Mouse (Mus musculus) heart, postnatal 10 days (tissue): ENCODE measurements at regions not wholly inside any gene's neighbourhood (a gene's known extent, or its start where the extent isn't known, plus 50 kb on each side); places are given as distances from the start of the nearest gene placed in this dataset.
A peak's percentile ranks its signal among the peaks of the same experiment; 100 is the strongest.

ENCODE experiments used
- DNase-seq, 2 experiments: peaks; one replicate each; pipeline ENCODE4 v3.0.0; 2021
- intact Hi-C: fragments of 180-260 bp; cut with DNase I; formaldehyde crosslinking; loops from one replicate; pipeline ENCODE4 v1.15.1; 2025

DNA sequence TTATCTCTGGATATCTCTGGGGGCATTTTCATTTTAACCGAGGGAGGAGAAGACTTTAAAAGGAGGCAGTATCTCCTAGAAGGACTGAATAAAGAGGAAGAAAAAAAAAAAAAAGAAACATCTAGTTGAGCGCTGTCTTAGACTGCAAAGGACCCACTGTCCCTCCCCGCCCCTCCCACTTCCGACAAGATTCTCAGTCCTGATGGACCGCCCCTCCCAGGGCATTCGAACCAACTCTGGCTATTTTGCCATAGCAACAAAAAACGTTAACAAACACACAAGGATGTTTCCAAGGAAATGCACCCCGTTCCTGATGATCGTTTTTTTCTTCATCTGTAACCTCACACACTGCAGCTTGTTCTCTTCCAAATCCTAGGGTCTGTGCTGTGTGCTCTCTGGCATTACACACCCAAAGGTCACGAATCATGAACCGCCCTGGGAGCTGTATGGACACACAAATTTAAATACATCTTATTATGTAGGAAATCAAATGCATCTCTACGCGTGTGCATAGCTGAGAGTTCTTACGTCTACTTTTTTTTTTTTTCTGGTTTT, 75.8 kb downstream of the Rnd3 start:
- intact Hi-C loops, result no loop called here
- no peak for DNase-seq

DNA sequence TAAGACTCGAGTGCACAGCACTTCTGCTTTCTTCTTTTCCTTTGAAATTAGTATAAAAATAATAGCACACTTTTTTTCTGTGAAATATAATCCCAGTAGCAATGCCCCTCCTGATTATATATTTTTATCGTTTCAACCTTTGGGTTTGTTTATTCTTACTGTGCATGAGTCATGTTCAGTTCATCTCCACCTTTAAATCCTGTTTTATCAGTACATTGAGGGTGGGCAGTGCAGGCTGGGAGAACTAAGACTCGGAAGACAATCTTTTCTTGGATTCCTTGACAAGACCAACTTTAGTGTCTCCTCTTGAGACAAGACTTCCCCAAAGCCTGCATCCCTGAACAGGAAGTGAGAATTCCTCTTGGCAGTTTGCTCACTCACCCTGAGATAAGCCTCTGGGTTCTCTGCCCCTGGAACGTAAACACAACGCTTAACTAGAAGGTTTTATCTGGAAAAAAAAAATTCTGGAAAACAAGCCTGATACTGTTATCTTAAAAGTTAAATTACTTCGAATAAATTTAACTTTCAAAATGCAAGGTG, 76.5 kb downstream of the Rnd3 start:
- intact Hi-C loops, result no loop called here
- no peak for DNase-seq

DNA sequence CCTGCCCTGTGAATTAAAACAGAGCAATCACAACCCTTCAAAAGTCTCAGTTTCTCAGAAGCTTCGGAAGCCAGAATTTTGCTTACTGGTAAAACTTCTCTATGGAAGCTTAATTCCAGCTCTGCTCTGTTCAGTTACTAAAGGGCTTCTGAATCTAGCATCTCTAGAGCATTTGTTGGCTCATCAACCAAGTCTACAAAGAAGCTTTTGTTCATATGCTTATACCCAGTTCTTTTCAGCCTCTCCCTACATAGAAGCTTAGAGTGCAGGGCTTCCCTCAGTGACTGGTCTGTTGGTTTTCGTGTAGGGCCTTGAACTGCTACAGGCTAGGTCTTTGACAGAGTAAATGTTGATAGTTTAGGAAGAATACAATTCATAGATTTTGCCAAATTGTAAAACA, 78.0 kb downstream of the Rnd3 start:
- intact Hi-C loops, result no loop called here
- DNase-seq, result no peak

DNA sequence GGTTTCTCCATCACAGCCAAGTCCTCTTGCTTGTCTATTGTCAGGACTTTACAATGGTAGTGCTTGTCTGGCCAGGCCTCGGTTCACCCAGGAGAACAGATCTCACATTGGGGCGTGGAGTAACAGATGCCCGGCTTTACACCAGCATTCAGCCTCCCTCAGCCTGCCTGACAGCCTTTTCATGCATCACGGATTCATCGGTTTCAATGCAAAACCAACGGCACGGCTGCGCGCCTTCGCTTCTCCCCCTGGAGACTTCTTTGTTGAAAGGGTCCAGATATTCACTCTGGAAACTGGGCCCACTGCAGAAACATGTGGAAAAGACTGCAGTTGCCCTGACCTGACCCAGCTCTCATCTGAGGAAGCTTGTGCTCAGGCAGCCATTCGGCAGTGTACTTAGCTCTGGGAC, 82.5 kb downstream of the Rnd3 start:
- intact Hi-C loops, result no loop called here
- no peak for DNase-seq

DNA sequence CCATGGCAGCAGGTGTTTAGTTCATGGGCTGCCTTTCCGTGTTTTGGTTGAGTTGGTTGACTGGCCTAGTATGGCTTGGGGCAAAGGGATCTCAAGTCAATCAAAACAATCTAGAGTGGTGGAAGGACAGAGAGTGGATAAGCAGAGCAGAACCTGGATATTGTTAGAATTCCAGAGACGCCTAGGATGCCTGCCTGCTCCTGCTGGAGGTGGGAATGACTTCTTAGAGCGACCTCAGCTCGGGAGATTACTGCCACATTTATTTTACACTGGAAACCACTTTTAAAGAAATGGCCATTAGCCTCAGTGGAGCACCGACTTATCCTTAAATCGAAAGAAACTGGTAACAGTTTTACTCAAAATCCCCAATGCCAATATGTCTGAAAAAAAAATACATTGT, 83.1 kb downstream of the Rnd3 start:
- intact Hi-C loops, result no loop called here
- DNase-seq, result no peak

DNA sequence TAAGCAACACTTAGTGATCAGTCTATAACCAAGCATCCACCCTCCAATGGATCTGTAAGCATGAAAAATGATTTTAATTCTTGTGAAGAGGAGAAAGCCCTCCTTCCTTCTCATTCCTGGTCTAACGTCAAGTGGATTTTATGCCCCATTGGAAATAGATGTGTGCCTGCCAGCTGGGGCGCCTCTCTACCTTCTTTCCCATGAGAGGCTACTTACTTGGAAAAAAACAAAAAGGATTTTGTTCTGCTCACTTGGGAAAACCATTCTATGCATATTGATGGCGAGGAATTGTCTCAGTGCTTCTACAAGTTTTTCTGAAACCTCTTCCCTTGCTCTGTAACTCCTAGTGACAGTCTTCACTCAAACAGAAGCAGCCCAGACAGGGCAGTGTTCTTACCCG, 84.1 kb downstream of the Rnd3 start:
- DNase-seq, result no peak
- intact Hi-C loops, result no loop called here

DNA sequence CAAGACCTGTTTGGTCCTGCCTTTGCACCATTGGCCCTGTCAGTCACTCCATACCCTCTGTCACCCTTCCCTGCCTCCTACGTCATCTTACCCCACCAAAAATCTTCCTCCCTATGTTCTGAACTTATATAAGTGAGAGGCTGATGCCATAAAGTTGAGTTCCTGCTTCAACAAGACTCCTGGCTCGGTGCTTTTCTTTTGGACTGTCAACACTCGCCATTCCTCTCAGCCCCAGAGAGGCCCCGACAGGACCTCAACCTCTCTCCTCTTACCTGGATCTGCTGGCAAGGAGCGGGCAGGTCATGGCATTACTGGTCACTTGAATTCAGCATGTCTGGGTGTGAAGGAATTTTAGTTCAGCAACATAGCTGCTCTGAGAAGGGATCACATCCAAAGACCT, 86.9 kb downstream of the Rnd3 start:
- intact Hi-C loops, result no loop called here
- no peak for DNase-seq

DNA sequence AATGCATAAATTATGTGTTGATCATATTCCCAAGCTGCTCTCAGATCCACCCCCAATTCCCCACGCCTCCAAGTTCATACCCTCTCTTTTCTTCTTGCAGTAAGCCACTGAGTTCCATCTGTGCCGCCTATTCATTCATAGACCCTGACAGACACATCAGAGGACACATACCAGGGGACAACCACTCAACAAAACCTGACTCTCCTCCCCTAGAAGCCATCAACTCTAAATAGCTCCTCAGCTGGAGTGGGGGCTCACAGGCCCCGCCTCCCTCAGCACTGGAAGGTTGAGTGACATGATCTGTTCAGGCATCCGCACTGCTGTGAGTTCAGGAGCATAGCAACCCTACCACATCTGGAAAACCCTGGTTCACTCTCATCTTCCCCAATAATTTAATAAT, 90.8 kb downstream of the Rnd3 start:
- no peak for DNase-seq
- intact Hi-C loops, result no loop called here

DNA sequence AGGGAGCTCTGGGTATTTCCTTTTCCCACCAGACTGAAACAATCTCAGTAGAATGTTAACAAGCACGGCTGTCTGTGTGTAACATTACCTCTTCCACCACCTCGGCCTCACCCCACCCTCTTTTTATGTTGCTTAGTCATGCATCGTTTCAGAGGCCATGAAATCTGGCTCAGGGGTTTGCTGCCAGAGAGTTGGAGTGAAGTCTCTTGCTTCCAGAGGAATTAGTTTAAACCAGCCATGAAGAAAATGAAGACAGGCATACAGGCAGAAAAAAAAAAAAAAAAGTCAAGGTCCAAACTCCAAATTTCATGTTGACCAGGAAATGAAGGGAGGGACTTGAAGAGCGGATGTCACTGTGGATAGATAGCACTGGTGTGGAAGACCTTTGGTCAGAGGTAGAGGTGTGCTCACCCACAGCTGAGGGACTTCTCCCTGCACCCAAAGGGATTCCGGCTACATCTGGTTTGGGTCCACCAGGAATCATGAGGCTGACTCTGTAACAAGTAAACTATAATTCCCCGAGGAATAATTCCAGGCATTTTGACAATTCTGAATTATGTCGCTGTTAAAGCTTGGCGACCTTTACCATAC, 92.7 kb downstream of the Rnd3 start:
- DNase-seq, result peak in 1 of 2 experiments; percentile 14
- intact Hi-C loops, result no loop called here

DNA sequence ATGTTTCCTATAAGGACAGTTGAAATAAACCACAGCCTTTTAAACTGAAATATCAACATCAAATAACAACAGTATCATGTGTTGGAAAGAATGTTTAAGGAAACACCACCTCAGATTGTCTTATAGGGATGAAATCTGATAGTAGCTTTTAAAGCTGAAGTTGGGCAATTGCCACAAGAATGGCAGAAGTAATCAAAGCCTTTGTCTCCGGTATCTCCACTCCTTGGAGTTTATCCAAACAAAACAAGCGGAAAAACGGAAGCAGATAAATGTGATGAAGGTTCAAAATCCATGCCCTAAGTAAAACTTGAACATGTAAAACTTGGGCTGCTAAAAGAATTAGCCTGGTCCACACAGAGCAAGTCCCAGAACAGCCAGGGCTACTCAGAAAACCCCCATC, 93.6 kb downstream of the Rnd3 start:
- DNase-seq, result no peak
- intact Hi-C loops, result no loop called here

DNA sequence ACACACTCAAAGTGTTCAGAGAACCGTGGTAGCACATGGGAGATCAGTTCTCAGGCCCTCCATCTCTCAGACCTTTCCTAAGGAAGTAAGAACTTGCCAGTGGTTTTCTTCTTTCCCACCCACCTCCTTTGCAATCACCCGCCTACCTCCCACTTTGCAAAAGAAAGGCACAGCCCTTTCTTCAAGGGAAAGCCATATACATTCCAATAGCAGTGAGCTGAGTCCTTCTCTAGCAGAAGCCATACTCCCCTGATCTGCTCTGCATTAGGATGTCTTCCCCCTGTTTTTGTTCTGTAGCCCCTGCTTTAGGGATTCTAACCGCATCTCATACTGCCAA, 99.1 kb downstream of the Rnd3 start:
- intact Hi-C loops, result no loop called here
- DNase-seq, result no peak

DNA sequence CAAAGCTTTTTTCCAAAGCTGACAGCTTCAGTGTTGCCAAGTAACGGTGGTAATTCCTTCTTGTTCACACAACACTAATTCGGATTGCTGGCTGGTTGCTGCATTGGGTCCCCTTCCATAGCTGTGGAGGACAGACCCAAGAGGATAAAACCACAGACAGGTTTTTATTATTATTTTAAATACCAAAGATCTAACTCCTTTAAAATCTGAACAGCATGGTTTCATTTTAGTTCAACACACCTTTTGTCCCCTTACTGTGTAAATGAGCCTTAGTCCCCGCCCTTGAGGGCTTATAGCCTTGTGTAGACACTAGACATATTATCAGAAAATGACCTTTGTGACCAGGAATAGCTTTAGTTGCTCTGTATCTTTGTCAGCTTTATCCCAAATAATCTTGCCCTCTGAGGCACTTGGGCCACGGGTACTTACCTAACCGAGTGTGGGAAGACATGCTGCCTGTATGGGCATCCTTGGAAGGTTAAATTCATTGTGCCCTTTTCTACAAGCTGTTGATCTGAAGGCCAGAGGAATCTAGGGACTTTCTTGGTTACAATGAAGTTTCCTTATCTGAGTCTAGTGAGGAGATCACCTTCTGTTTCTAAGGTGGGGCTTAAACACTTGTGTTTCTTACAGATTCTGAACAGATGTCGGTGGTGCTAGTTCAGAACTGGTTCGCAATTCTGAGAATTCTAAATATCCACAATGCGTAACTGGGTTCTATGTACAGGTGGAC, 99.6 kb downstream of the Rnd3 start:
- intact Hi-C loops, result no loop called here
- DNase-seq, result no peak

DNA sequence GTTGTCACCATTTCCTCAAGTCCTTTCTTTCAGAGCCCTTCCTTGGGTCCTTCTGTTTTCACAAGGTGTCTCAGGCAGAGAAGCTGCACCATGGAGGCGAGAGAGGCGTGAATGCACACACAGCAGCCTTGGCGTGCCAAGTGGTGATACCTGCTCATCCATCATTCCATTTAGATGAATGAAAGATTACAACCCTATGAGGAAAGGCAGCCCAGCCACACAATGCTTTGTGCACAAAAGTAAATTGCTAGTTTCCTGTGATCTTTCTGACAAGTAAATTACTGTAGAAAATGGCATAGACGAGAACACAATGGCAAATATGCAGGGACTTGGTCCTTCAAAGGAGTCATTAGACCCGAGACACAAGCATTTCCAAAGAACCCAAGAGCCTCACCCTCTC, 101.4 kb downstream of the Rnd3 start:
- DNase-seq, result no peak
- intact Hi-C loops, result no loop called here

DNA sequence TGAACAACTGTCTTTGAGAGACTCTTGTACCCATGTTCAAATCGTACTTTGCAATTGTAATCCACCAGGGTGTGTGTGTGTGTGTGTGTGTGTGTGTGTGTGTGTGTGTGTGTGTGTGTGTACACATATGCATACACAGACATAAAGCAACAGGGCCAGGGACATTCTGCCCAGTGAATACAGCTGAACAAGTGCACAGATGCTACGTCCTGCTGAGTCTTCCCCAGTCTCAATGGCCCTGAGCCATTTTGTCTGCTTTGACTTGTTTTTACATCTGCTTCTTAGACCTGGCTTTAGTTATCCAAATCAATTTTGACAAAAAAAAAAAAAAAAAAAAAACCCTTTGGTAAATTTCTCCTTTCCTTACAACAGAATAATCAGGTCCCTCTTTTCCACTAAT, 103.3 kb downstream of the Rnd3 start:
- DNase-seq, result no peak
- intact Hi-C loops, result no loop called here

DNA sequence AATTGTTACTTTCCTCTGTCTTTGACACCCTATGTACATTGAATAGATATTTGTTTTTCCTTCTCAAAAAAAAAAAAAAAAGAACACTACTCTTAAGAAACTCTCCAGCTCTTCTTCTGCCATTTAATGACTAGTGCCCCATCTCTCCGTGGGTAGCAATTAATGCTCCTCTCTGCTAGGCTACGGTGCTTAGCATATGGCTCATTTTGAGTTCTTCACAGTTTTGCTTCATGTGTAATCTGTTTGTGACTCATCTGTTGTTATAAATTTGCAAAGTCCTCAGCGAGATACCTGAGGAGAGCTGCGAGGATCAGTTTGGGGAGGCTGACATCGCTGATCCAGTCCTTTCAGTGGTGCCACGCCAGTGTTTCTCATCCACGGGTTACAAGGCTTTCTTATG, 107.8 kb downstream of the Rnd3 start:
- no peak for DNase-seq
- intact Hi-C loops, result no loop called here

DNA sequence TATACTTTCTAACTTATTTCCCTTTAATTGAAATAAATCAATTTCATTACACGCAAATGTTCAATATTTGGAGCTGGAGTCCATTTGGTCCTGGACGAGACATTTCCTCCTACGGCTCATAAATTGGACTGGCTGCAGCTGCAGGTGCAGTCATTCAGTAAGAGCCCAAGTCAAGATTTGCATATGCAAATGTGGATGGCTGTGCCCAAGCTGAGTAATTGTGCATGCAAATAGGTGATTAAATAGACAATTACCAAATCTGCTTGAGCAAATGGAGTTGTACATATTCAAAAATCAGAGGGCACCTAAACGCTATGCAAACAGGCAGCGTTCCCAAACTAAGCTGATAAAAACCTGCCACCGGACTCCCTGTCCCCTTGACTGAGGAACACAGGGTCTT, 110.2 kb downstream of the Rnd3 start:
- intact Hi-C loops, result no loop called here
- DNase-seq, result no peak

DNA sequence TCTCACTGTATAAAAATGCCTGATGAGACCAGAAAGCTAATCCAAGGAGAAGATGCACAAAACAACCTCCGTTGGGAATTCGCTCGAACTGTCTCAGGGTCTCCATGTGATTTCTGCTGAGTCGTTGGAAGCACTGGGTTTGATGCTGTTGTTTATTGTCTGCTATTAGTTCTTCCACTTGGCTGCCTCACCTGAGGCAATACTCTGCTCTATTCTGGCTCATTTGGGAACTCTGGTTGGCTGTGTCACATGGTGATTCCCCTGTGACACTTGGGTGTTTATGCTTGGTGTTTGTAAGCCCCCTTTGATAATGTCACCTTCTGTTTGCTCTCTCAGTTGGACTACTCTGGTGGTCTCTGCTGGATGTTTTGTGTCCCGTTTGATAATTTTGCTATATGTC, 111.9 kb downstream of the Rnd3 start:
- intact Hi-C loops, result no loop called here
- no peak for DNase-seq

DNA sequence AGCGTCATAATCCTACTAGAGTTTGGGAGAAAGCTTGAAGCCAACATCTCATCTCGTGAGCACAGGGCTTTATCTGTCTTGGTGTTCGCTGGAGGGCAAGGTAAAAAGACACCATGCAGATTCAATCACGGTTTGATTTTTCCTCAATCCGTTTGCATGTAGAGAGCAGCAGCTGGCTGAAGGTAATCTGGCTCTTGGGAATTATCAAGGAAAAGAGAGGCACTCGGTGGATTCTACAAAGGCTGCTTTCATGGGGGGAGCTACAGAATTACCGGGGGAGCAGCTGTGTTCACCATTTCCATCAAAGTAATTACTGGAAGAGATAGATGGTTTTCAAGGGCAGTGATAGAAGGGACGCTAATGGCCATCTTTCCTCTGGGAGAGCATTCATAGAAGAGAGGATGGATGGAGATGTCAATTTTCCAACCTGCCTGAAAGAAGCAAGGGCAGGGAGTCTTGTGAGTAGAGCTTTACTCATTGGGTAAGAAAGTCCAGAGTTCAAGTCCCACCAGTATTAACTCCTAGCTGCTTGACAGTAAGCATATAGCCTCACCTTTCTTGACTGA, 112.6 kb downstream of the Rnd3 start:
- intact Hi-C loops, result no loop called here
- no peak for DNase-seq

DNA sequence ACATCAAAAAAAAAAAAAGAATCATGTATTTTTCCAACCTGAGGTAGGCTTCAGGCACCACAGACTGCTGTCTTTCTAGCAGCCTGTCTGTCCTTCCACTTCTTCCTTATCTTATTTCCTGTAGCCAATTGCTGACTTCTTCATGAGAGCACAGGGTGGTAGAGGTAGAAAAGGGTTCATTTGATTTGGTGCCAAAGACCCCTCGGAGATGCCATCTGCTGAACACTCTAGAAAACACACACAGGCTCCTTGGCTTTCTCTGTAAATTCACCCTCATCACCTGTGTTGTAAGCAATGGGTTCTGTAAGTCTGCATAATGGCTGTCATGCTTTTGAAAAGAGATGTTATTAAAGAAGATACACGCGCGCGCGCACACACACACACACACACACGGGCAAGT, 115.0 kb downstream of the Rnd3 start:
- intact Hi-C loops, result no loop called here
- DNase-seq, result no peak

DNA sequence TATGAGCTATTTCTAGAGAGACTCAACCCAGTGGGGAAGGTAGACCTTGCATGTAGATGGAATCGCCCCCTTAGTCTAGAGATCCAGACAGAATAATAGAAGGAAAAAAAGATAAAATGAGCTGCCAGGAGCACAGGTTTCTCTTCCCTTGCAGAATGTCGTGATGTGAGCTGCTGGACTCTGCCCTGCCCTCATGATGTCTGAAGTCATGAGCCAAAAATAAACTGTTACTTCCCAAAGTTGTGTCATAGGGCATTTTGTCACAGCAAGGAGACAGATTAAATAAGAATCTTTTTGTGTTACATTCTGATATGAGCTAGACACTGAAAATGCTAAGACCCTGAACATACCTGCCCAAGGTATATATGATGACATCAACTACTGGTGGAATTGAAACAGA, 126.4 kb downstream of the Rnd3 start:
- DNase-seq, result peak; percentile 6 to 10
- intact Hi-C loops, result no loop called here

DNA sequence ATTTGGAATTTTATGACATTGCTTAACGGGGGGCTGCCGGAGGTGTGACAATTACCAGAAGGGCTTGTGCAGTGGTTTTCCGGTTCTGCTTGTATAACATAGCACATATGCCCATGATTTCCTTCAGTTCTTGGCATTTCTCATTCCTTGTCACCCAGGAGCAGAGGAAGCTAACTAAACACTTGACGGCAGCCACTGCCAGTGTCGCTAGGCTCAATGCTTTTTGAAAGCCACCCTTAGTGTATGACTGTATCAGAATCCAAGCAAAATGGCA, 132.8 kb downstream of the Rnd3 start:
- DNase-seq, result no peak
- intact Hi-C loops, result no loop called here

DNA sequence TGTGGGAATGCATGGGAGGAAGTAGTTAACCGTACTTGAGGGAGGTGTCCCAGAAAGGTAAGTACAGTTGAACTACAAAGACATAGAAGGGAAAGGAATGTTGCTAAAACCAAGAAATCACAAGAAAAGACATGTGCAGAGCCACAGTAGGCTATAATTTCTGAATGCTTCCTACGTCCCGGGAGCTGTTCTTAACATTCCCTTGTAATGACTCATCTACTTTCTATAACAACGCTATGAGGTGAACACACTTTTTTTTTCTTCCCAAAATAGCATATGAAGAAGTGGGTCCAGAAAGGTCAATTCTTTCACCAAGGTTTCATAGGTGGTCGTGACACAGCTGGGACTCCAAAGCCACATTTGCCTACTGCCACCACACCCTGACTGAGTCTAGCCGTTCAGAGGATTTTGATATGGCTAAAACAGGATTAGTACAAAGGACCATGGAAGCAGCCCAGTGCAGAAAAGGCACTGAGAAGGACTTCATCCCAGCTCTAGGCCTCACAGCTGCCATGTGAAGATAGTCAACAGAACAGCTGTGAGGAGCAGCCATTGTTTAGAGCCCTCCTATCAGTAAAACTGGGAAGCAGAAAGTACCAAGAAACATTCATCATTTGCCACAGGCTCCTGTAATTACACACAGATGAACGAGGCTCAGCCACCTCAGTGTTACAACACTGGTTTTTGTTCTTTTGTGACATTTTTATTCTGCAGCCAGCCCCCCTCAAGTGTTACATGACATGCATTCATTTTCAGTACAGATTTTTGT, 133.4 kb downstream of the Rnd3 start:
- intact Hi-C loops, result no loop called here
- peak; percentile 17 to 31 for DNase-seq
